Mouse (Mus musculus) CH12.LX (cell line): ENCODE results near the gene Luzp1. TPM values are rescaled to one million over a fixed set of nuclear protein-coding genes. Genes with fewer than 3 reads are reported as not detected.

ENCODE experiments used
- E2F4 ChIP-seq: IDR thresholded peaks from 2 replicates; pipeline ENCODE4 v1.6.1; 2011; ENCODE audit warnings: low read depth, low read length, improper control_type of control experiment; ENCODE audit not compliant: insufficient replicate concordance
- MXI1 ChIP-seq: IDR thresholded peaks from 2 replicates; pipeline ENCODE4 v1.6.1; 2011; ENCODE audit warnings: mild to moderate bottlenecking, low read depth, low read length, improper control_type of control experiment
- POLR2A ChIP-seq: IDR thresholded peaks from 2 replicates; pipeline ENCODE4 v1.6.1; 2011; ENCODE audit warnings: low read depth, mild to moderate bottlenecking, improper control_type of control experiment, low read length
- POLR2AphosphoS2 ChIP-seq: IDR thresholded peaks from 2 replicates; pipeline ENCODE4 v1.6.1; 2011; ENCODE audit warnings: low read depth, low read length, improper control_type of control experiment
- RCOR1 ChIP-seq: conservative IDR thresholded peaks from 2 replicates; pipeline ENCODE4 v1.6.1; 2012; ENCODE audit warnings: low read depth, mild to moderate bottlenecking, inconsistent platforms, low read length, improper control_type of control experiment
- USF1 ChIP-seq: IDR thresholded peaks from 2 replicates; pipeline ENCODE4 v1.6.1; 2014; ENCODE audit warnings: low read depth, mild to moderate bottlenecking, inconsistent platforms, low read length, improper control_type of control experiment
- USF2 ChIP-seq: conservative IDR thresholded peaks from 2 replicates; pipeline ENCODE4 v1.6.1; 2011; ENCODE audit warnings: low read depth, low read length, improper control_type of control experiment
- ZNF384 ChIP-seq: IDR thresholded peaks from 2 replicates; pipeline ENCODE4 v1.6.1; 2012; ENCODE audit warnings: low read depth, low read length, improper control_type of control experiment, inconsistent platforms
- polyA plus RNA-seq: library from polyadenylated mRNA; unstranded; fragments of >175 nt; gene quantifications from 2 replicates; pipeline ENCODE4 v1.2.1, GENCODE M21; 2012; ENCODE audit warnings: low read depth; ENCODE audit not compliant: insufficient read length
- total RNA-seq, 2 experiments: library from RNA; depleted of rRNA; stranded (reverse); fragments of 300-350 nt in 1 of 2; fragments of >200 nt in 1 of 2; gene quantifications; 2 replicates each; pipeline ENCODE4 v1.2.3; 2012 to 2014

Gene Luzp1
- total and polyA plus RNA-seq, 3 experiments: 5.0 to 7.0 (median 6.1) TPM

DNA sequence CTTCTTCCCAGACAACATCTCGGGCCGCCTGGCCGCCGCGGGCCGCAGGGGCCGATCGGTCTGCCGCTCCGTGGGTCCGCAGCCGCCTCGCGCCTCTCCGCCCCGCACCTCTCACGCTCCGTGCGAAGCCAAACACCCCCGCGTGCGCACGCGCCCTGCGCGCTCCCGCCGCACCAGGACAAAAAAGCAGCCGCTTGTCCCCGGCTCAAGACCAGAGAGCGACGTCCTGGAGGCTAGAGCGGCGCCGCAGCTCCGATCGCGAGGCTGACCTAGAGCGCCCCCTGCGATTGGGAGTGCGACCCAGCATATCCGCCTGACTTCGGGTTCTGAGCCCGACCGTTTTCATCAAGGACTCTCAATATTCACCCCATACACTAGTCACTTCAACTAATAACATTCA is 133.0 kb downstream of the Luzp1 start, which contains the start of gene Kdm1a (continued):
- TF ChIP-seq USF2: no peak
- TF ChIP-seq POLR2A: peak; percentile 78
- TF ChIP-seq USF1: no peak
- TF ChIP-seq MXI1: peak; percentile 48; the same call in 1 of the 2 replicates
- peak; percentile 69; the same call in 1 of the 2 replicates for TF ChIP-seq POLR2AphosphoS2
- TF ChIP-seq ZNF384: no peak; the same call in 1 of the 2 replicates
- 0 out of 2 replicates have a peak, but pooled peaks have one; percentile 21 for TF ChIP-seq RCOR1
- TF ChIP-seq E2F4: no peak

Other genes starting within 250 kb of the Luzp1 start
- gene Tcea3, start 222.0 kb upstream of the Luzp1 start, total RNA-seq (2012; rRNA removed): not detected in 2 replicates
- not detected in 2 replicates for gene Tcea3, start 222.0 kb upstream of the Luzp1 start, total RNA-seq (2014; rRNA removed)
- not detected in 2 replicates for gene Tcea3, start 222.0 kb upstream of the Luzp1 start, polyA plus RNA-seq
- 6.6 and 7.2 TPM in 2 replicates for gene Zfp46, start 185.1 kb upstream of the Luzp1 start, total RNA-seq (2012; rRNA removed)
- gene Zfp46, start 185.1 kb upstream of the Luzp1 start, total RNA-seq (2014; rRNA removed): 3.3 and 4.1 TPM in 2 replicates
- 1.8 and 2.8 TPM in 2 replicates for gene Zfp46, start 185.1 kb upstream of the Luzp1 start, polyA plus RNA-seq
- 65.6 and 86.6 TPM in 2 replicates for gene Hnrnpr, start 158.8 kb upstream of the Luzp1 start, total RNA-seq (2012; rRNA removed)
- 117 and 137 TPM in 2 replicates for gene Hnrnpr, start 158.8 kb upstream of the Luzp1 start, total RNA-seq (2014; rRNA removed)
- gene Hnrnpr, start 158.8 kb upstream of the Luzp1 start, polyA plus RNA-seq: 130 and 183 TPM in 2 replicates
- not detected in 2 replicates for gene Htr1d, start 46.2 kb upstream of the Luzp1 start, total RNA-seq (2012; rRNA removed)
- gene Htr1d, start 46.2 kb upstream of the Luzp1 start, total RNA-seq (2014; rRNA removed): not detected in 2 replicates
- not detected in 2 replicates for gene Htr1d, start 46.2 kb upstream of the Luzp1 start, polyA plus RNA-seq
- not detected in 2 replicates for gene 6030445D17Rik, start 7.5 kb upstream of the Luzp1 start, total RNA-seq (2012; rRNA removed)
- not detected in 2 replicates for gene 6030445D17Rik, start 7.5 kb upstream of the Luzp1 start, total RNA-seq (2014; rRNA removed)
- not detected in 2 replicates for gene 6030445D17Rik, start 7.5 kb upstream of the Luzp1 start, polyA plus RNA-seq
- 49.6 and 51.3 TPM in 2 replicates for gene Kdm1a, start 133.0 kb downstream of the Luzp1 start, total RNA-seq (2012; rRNA removed)
- gene Kdm1a, start 133.0 kb downstream of the Luzp1 start, total RNA-seq (2014; rRNA removed): 85.1 and 88.2 TPM in 2 replicates
- gene Kdm1a, start 133.0 kb downstream of the Luzp1 start, polyA plus RNA-seq: 69.4 and 71.7 TPM in 2 replicates
- not detected in 2 replicates for gene Tex46, start 140.7 kb downstream of the Luzp1 start, total RNA-seq (2012; rRNA removed)
- gene Tex46, start 140.7 kb downstream of the Luzp1 start, total RNA-seq (2014; rRNA removed): not detected in 2 replicates
- not detected in 2 replicates for gene Tex46, start 140.7 kb downstream of the Luzp1 start, polyA plus RNA-seq
- 0.04 TPM in 1 of 2 replicates, not detected in the other for gene Lactbl1, start 152.9 kb downstream of the Luzp1 start, total RNA-seq (2012; rRNA removed)
- gene Lactbl1, start 152.9 kb downstream of the Luzp1 start, total RNA-seq (2014; rRNA removed): not detected in 2 replicates
- not detected in 2 replicates for gene Lactbl1, start 152.9 kb downstream of the Luzp1 start, polyA plus RNA-seq